ENCODE assay signal across 21 mouse cellular contexts in the genomic region with DNA sequence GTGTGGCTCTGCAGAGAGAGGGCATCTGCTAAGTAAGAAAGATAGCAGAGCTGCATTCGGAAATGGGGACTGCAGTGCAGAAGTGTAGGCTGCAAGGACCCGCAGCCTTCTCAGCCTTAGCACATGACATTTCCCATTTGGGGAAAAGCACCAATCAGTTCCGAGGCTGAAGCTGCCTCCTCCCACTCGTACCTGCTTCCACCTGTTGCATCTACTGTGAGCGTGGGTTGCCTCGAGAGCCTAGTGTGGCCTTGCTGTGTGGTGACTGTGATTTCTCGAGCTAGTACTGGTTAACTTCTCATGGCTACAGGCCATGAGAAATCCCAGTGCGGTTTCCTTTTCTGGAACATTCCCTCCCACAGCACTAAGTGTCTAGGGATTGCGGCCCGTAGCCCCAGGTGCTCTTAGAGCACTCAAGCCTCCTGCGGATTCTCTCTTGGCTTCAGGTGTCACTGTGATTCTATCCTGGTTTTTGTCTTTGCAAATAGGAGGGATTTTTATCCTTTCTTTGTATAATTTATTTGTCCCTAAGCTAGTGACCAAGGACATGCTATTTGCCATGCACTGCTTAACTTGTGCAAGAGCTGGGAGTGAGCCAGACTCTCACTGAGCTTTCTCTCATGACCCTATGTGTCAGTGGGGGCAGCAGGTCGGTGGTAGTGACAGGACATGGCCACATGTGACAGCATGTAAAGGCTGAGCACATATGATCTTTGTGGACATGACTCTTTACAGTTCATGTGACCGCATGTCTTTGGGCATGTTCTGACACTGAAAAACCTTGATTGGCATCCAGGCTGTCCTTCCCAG.
DNase-seq lines count a peak whose midpoint lies in the region; ATAC-seq and TF ChIP-seq lines count a peak whose summit lies in the region.
"Had no signal": no experiment of that assay in that cellular context is flagged by ENCODE, and none has a peak within 500 bp of the region (broad histone marks: within the 10 kb centered on the region; RNA-seq: fewer than 3 reads in every experiment).

No protein-coding gene starts in this region.

- H3K27me3 ChIP-seq in midbrain, embryonic 16.5 days (ENCODE audit: control insufficient read depth, insufficient read depth, low read depth, low read length) = no peaks in the 10 kb centered on the region
- H3K27me3 ChIP-seq in midbrain, embryonic 15.5 days (replicated peaks) = no peaks in the 10 kb centered on the region
- no peaks in the 10 kb centered on the region for H3K27me3 ChIP-seq in forebrain, postnatal 0 days (ENCODE audit: insufficient read depth, low read length)
- H3K27me3 ChIP-seq: intestine, embryonic 15.5 days; kidney, embryonic 15.5 days; liver, embryonic 15.5 days had no signal

- no peaks in the 10 kb centered on the region for H3K9me3 ChIP-seq in midbrain, embryonic 16.5 days (replicated peaks; ENCODE audit: control insufficient read depth, low read length, poor library complexity, severe bottlenecking)
- no peaks in the 10 kb centered on the region for H3K9me3 ChIP-seq in midbrain, embryonic 15.5 days
- H3K9me3 ChIP-seq in forebrain, postnatal 0 days (ENCODE audit: low read length) = no peaks in the 10 kb centered on the region
- H3K9me3 ChIP-seq: forebrain, embryonic 10.5 days; intestine, embryonic 15.5 days; kidney, embryonic 15.5 days; liver, embryonic 15.5 days had no signal

- H3K4me1 ChIP-seq in midbrain, embryonic 16.5 days (ENCODE audit: control insufficient read depth, insufficient read depth, low read length) = no peaks in the 10 kb centered on the region
- H3K4me1 ChIP-seq in midbrain, embryonic 15.5 days = 0 out of 2 replicates have a peak, but pooled peaks cover 4% of the 10 kb centered on the region
- H3K4me1 ChIP-seq in forebrain, postnatal 0 days (ENCODE audit: insufficient read depth) = peaks cover 4% of the 10 kb centered on the region; the same call in 1 of the 2 replicates
- H3K4me1 ChIP-seq: intestine, embryonic 15.5 days; kidney, embryonic 15.5 days; liver, embryonic 15.5 days had no signal

- no peak overlapping the region for H3K27ac ChIP-seq in midbrain, embryonic 16.5 days (ENCODE audit: low read length)
- H3K27ac ChIP-seq in midbrain, embryonic 15.5 days = no peak overlapping the region
- H3K27ac ChIP-seq in forebrain, postnatal 0 days (ENCODE audit: low read depth, low read length) = no peak overlapping the region
- H3K27ac ChIP-seq: forebrain, embryonic 10.5 days; hindbrain, embryonic 14.5 days; intestine, embryonic 15.5 days; kidney, embryonic 15.5 days; layer of hippocampus, adult 2 months; left cerebral cortex, adult 2 months; liver, embryonic 15.5 days; stomach, postnatal 0 days had no signal

- no peak overlapping the region for H3K4me2 ChIP-seq in midbrain, embryonic 16.5 days (ENCODE audit: low read length)
- no peak overlapping the region for H3K4me2 ChIP-seq in midbrain, embryonic 15.5 days
- H3K4me2 ChIP-seq in forebrain, postnatal 0 days (ENCODE audit: low read depth) = no peak overlapping the region
- H3K4me2 ChIP-seq: heart, embryonic 11.5 days; hindbrain, embryonic 14.5 days; intestine, embryonic 15.5 days; kidney, embryonic 15.5 days; liver, embryonic 15.5 days had no signal

- no peak overlapping the region for H3K9ac ChIP-seq in midbrain, embryonic 16.5 days (ENCODE audit: low read depth, low read length)
- H3K9ac ChIP-seq in midbrain, embryonic 15.5 days = no peak overlapping the region
- H3K9ac ChIP-seq in forebrain, postnatal 0 days = no peak overlapping the region
- H3K9ac ChIP-seq: hindbrain, embryonic 14.5 days; intestine, embryonic 15.5 days; kidney, embryonic 15.5 days; liver, embryonic 15.5 days had no signal

- peak; percentile 21 to 39 for DNase-seq in frontal cortex, postnatal 36 days (ENCODE audit: low spot score in 2 of 2)
- no peak for DNase-seq in frontal cortex, postnatal 10 days (ENCODE audit: low spot score in 2 of 2)
- peak; percentile 75 to 84 for DNase-seq in adrenal gland, postnatal 36 days
- DNase-seq in layer of hippocampus, postnatal 10 days (ENCODE audit: low spot score in 2 of 2) = no peak
- DNase-seq in forebrain, postnatal 0 days = no peak
- DNase-seq in testis, postnatal 10 days (ENCODE audit: low spot score) = no peak
- DNase-seq: cerebellum, adult 9-10 months; lung, postnatal 10 days; retina, postnatal 1 day; thymus, postnatal 25 days had no signal

- no peak overlapping the region for H3K4me3 ChIP-seq in midbrain, embryonic 16.5 days (ENCODE audit: low read depth, low read length)
- no peak overlapping the region for H3K4me3 ChIP-seq in midbrain, embryonic 15.5 days
- H3K4me3 ChIP-seq in forebrain, postnatal 0 days (ENCODE audit: low read depth, low read length) = no peak overlapping the region
- H3K4me3 ChIP-seq: forebrain, embryonic 10.5 days; intestine, embryonic 15.5 days; kidney, embryonic 15.5 days; layer of hippocampus, adult 2 months; left cerebral cortex, adult 2 months; liver, embryonic 15.5 days had no signal

- peak; percentile 37; the same call in 1 of the 2 replicates for ATAC-seq in midbrain, embryonic 16.5 days
- ATAC-seq in midbrain, embryonic 15.5 days (replicated peaks) = no peak
- no peak for ATAC-seq in forebrain, postnatal 0 days
- ATAC-seq: intestine, embryonic 15.5 days had no signal

- TF ChIP-seq CTCF in forebrain, postnatal 0 days (IDR thresholded peaks at IDR 0.05; ENCODE audit: low read depth) = no peak

- WGBS in midbrain, embryonic 16.5 days = 80% methylated on average over 13 of the region's 13 CpGs
- 84% methylated on average over 13 of the region's 13 CpGs for WGBS in midbrain, embryonic 15.5 days
- 88% methylated on average over 13 of the region's 13 CpGs for WGBS in forebrain, postnatal 0 days

- no peaks in the 10 kb centered on the region for H3K36me3 ChIP-seq in midbrain, embryonic 16.5 days (ENCODE audit: control insufficient read depth, insufficient read depth, low read length)
- no peaks in the 10 kb centered on the region for H3K36me3 ChIP-seq in midbrain, embryonic 15.5 days (replicated peaks)
- no peaks in the 10 kb centered on the region for H3K36me3 ChIP-seq in forebrain, postnatal 0 days (ENCODE audit: insufficient read depth)
- H3K36me3 ChIP-seq: forebrain, embryonic 10.5 days; intestine, embryonic 15.5 days; kidney, embryonic 15.5 days; liver, embryonic 15.5 days had no signal

Comparison
In these comparisons a context has a peak if more than half of its experiments do, and no peak if none do; other contexts are left out.
1. DNase-seq: peak in frontal cortex, postnatal 36 days (2 of 2) and adrenal gland, postnatal 36 days (2 of 2); none in frontal cortex, postnatal 10 days (0 of 2), layer of hippocampus, postnatal 10 days (0 of 2), forebrain, postnatal 0 days (single experiment) and testis, postnatal 10 days (single experiment).